Mouse (Mus musculus): ENCODE measurements around the gene Pygo2. TPM values are rescaled to one million over a fixed set of nuclear protein-coding genes. Genes with fewer than 3 reads are reported as not detected.

Gene Pygo2
- total RNA-seq, 1 experiment from 2014 or later: 13.9 TPM

- ATAC-seq (replicated peaks; ENCODE audit: low read depth, poor library complexity, severe bottlenecking): no peak
These were observed 38.1 kb upstream of the Pygo2 start for GRCm38 (mm10) chr3:89391663-89392511.

- ATAC-seq (replicated peaks; ENCODE audit: low read depth, poor library complexity, severe bottlenecking): no peak
These were observed 37.1 kb upstream of the Pygo2 start for GRCm38 (mm10) chr3:89392871-89393311.

GRCm38 (mm10) chr3:89393605-89394004 is 36.4 kb upstream of the Pygo2 start:
- ATAC-seq (replicated peaks; ENCODE audit: low read depth, poor library complexity, severe bottlenecking): peak; percentile 79

DNA sequence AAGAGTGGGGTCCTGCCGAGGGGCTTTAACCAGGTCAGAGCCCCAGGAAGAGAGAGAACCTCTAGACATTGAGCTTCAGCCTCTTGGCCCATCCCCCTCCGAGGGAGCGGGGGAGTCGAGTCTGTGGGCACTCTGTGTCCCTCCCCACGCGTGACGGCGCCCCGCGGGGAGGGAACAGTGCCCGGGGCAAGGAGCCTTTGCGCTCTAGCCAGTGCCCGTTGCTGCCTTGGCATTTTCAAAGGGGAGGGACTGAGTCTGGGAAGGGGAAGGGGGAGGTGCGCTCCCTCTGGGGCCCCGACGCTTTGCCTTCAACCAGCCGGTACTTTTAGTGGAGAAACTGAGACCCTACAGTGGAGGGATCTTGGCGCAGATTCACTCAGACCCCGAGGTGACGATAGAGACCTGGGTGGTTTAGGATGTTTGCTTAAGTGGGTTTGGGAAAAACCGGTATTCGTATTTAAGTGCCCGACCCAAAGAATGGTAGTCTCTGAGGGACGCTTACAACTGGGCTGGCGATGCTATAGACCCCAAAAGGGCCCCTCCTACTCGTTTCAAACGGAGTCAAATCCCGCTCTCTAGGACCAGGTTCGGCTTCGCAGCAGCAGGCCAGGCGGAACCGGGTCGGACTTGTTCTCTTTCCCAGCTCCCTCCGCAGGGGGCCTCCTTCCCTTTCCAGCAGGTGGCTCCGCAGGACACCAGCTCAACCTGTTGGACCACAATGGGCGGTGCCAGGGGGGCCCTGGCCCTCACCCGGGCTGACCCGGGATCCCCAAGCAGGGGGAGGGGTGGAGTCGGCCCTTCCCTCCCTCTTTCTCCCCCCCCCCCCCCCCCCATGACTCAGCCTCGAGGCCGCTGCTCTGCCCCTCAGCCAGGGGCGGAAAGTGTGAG is 35.8 kb upstream of the Pygo2 start, which contains the start of gene Zbtb7b:
Zbtb7b (minus strand) TSS at position 771 of the 888 bp plus-strand sequence.
- peak; percentile 62 for ATAC-seq (replicated peaks; ENCODE audit: low read depth, poor library complexity, severe bottlenecking)

- peak; percentile 12 for ATAC-seq (replicated peaks; ENCODE audit: low read depth, poor library complexity, severe bottlenecking)
These were observed 35.1 kb upstream of the Pygo2 start for GRCm38 (mm10) chr3:89394894-89395256.

- no peak for ATAC-seq (replicated peaks; ENCODE audit: low read depth, poor library complexity, severe bottlenecking)
These were observed 34.6 kb upstream of the Pygo2 start for GRCm38 (mm10) chr3:89395419-89395805.

GRCm38 (mm10) chr3:89395806-89396653 is 34.0 kb upstream of the Pygo2 start:
- 0 out of 2 replicates have a peak, but pooled peaks have one; percentile 20 for ATAC-seq (replicated peaks; ENCODE audit: low read depth, poor library complexity, severe bottlenecking)

DNA sequence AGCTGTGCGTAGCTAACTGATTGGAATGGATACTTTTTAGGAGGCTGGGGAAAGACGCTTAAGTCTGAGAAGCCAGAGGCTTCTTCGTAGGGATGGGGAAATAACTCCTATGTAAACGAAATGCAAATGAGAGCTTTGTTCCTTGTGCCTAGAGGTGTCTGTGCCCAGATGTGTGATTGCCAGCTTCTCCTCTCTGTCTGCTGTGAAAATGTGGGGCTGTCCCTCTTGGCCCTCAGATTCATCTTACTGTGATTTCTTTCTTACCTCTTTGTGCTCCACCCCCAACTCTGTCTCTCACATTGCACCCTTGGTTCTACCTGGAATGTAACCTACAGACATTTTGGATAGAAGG is 33.4 kb upstream of the Pygo2 start:
- no peak for ATAC-seq (replicated peaks; ENCODE audit: low read depth, poor library complexity, severe bottlenecking)

DNA sequence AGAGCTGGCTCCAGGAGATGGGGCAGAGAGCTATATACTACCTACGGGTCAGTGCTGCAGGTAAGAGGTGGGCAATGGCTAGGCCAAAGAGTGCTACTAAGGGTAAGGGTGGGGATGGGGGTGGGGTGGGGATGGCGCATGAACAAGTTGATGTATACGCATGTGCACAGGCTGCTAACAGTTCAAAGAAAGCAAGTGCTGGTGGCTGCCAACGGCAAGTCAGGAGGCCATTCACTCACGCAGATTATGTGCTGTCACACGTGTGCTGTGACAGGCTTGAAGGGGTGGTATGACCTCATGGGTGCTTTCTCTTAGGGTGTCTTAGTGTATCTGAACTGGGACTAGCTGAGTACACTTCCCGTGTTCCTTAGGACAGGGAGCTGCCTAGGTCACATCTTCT is 28.7 kb upstream of the Pygo2 start:
- ATAC-seq (replicated peaks; ENCODE audit: low read depth, poor library complexity, severe bottlenecking): no peak

GRCm38 (mm10) chr3:89402693-89403092 is 27.3 kb upstream of the Pygo2 start, which contains the start of gene Lenep:
Gene Lenep (minus strand): TSS chr3:89402793.
- no peak for ATAC-seq (replicated peaks; ENCODE audit: low read depth, poor library complexity, severe bottlenecking)

- no peak for ATAC-seq (replicated peaks; ENCODE audit: low read depth, poor library complexity, severe bottlenecking)
These were observed 23.1 kb upstream of the Pygo2 start for GRCm38 (mm10) chr3:89406887-89407286.

DNA sequence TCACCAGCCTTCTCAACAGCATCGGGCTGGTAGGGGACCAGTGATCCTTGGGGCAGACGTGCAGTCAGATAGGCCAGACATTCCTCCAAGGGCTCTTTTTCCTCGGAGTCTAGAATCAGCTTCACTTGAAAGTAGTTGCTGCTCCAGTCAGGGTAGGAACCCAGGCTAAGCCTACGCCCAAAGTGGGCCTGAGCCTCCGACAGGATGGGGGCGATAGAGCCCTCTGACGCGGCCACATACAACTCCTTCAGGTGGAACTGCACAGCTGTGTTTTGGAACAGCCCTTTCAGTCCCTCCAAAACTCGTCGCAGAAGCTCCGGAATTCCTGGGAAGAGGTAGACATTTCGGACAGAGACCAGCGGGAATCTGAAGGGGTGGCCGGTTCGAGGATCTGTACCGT is 21.6 kb upstream of the Pygo2 start:
- no peak for ATAC-seq (replicated peaks; ENCODE audit: low read depth, poor library complexity, severe bottlenecking)

DNA sequence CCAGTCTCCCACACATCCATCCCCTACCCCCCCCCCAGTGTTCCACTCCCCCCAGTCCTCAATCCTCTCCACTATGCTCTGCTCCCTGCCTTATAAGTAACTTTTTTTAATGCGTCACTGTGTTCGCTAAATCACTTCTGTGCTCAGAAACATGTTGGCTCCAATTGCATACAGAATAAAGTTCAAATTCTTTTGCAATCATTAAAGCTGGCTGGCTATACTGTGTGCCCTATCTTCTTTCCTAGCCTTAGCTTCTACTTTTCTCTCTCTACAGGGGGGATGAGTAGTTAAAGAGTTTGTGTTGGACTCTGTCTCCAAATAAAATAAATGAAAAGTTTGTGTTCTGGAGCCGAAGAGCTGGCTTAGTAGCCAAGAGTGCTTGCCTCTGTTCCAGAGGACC is 20.3 kb upstream of the Pygo2 start:
- no peak for ATAC-seq (replicated peaks; ENCODE audit: low read depth, poor library complexity, severe bottlenecking)

GRCm38 (mm10) chr3:89410864-89411263 is 19.1 kb upstream of the Pygo2 start:
- no peak for ATAC-seq (replicated peaks; ENCODE audit: low read depth, poor library complexity, severe bottlenecking)

- peak; percentile 100 for ATAC-seq (replicated peaks; ENCODE audit: low read depth, poor library complexity, severe bottlenecking)
These were observed 18.3 kb upstream of the Pygo2 start, which contains the start of gene Flad1 for GRCm38 (mm10) chr3:89411490-89412393. Gene Flad1 (minus strand): TSS chr3:89411870.

GRCm38 (mm10) chr3:89416158-89416557 is 13.9 kb upstream of the Pygo2 start:
- no peak for ATAC-seq (replicated peaks; ENCODE audit: low read depth, poor library complexity, severe bottlenecking)

DNA sequence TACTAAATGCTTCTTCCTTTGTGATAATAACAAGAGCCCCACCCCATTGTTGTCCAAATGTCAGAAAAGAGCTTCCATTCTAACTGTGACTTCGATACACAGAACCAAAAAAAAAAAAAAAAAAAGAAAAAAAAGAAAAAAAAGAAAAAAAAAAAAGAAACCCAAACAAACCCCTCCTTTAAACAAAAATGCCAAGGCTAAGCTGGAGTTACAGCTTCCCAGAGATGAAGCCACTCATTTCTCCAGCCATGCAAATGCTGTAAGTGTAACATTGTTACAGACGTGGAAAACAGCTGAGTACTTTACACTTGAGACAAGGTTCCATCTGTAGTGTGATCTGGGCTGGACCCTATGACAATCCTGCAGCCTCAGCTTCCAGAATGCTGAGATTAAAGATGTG is 12.9 kb upstream of the Pygo2 start:
- no peak for ATAC-seq (replicated peaks; ENCODE audit: low read depth, poor library complexity, severe bottlenecking)

- ATAC-seq (replicated peaks; ENCODE audit: low read depth, poor library complexity, severe bottlenecking): peak; percentile 11
These were observed 12.2 kb upstream of the Pygo2 start for GRCm38 (mm10) chr3:89417840-89418169.
